Mouse (Mus musculus) spleen, adult 18-20 months (tissue): ENCODE results near the gene Rapgef3.

Experiments
- DNase-seq, 2 experiments: peaks; one replicate each; pipeline ENCODE4 v3.0.0; 2022; ENCODE audit warnings: mixed read lengths in 2 of 2

The Rapgef3 gene

GRCm38 (mm10) chr15:97767280-97768186, at the start of gene Rapgef3:
Rapgef3 (minus strand) TSS chr15:97767972.
- DNase-seq = peak; percentile 75 to 82

GRCm38 (mm10) chr15:97816199-97816994, 48.6 kb upstream of the Rapgef3 start:
- DNase-seq = no peak

GRCm38 (mm10) chr15:97815254-97815653, 47.5 kb upstream of the Rapgef3 start:
- no peak for DNase-seq

GRCm38 (mm10) chr15:97814703-97815102, 46.9 kb upstream of the Rapgef3 start:
- DNase-seq = no peak

- peak in 1 of 2 experiments; percentile 4 for DNase-seq
Observed at GRCm38 (mm10) chr15:97813452-97814204, 45.9 kb upstream of the Rapgef3 start.

GRCm38 (mm10) chr15:97812875-97813274, 45.1 kb upstream of the Rapgef3 start:
- DNase-seq = no peak

GRCm38 (mm10) chr15:97812126-97812525, 44.4 kb upstream of the Rapgef3 start:
- no peak for DNase-seq

GRCm38 (mm10) chr15:97811307-97811706, 43.5 kb upstream of the Rapgef3 start:
- no peak for DNase-seq

- DNase-seq = no peak
Observed at GRCm38 (mm10) chr15:97810399-97810798, 42.6 kb upstream of the Rapgef3 start.

GRCm38 (mm10) chr15:97809942-97810341, 42.2 kb upstream of the Rapgef3 start:
- DNase-seq = peak in 1 of 2 experiments; percentile 49

GRCm38 (mm10) chr15:97809206-97809605, 41.4 kb upstream of the Rapgef3 start:
- DNase-seq = no peak

- no peak for DNase-seq
Observed at GRCm38 (mm10) chr15:97808532-97808931, 40.8 kb upstream of the Rapgef3 start.

- DNase-seq = no peak
Observed at GRCm38 (mm10) chr15:97807867-97808266, 40.1 kb upstream of the Rapgef3 start.

- no peak for DNase-seq
Observed at GRCm38 (mm10) chr15:97802575-97802974, 34.8 kb upstream of the Rapgef3 start.

- DNase-seq = no peak
Observed at GRCm38 (mm10) chr15:97801811-97802210, 34.0 kb upstream of the Rapgef3 start.

- DNase-seq = no peak
Observed at GRCm38 (mm10) chr15:97800853-97801252, 33.1 kb upstream of the Rapgef3 start.

- DNase-seq = no peak
Observed at GRCm38 (mm10) chr15:97799446-97799845, 31.7 kb upstream of the Rapgef3 start.

- no peak for DNase-seq
Observed at GRCm38 (mm10) chr15:97798134-97798533, 30.4 kb upstream of the Rapgef3 start.

GRCm38 (mm10) chr15:97796674-97797310, 29.0 kb upstream of the Rapgef3 start:
- DNase-seq = no peak

- no peak for DNase-seq
Observed at GRCm38 (mm10) chr15:97795559-97796235, 27.9 kb upstream of the Rapgef3 start.

- no peak for DNase-seq
Observed at GRCm38 (mm10) chr15:97794268-97794667, 26.5 kb upstream of the Rapgef3 start.
